Mouse (Mus musculus): ENCODE results near the gene Calcb. TPM values are rescaled to one million over a fixed set of nuclear protein-coding genes. Genes with fewer than 3 reads are reported as not detected.

The Calcb gene
- polyA plus RNA-seq, 1 experiment from 2014 or later: not detected

- Histone ChIP-seq H3K9ac (ENCODE audit: low read depth, low read length) (no peak overlapping the region), H3K4me3 (replicated peaks; ENCODE audit: low read depth, low read length) (no peak overlapping the region), H3K27ac (no peak overlapping the region), H3K4me1 (replicated peaks; ENCODE audit: insufficient read depth, low read length) (no peaks in the 10 kb centered on the region), H3K36me3 (ENCODE audit: insufficient read depth, low read length) (no peaks in the 10 kb centered on the region), H3K27me3 (ENCODE audit: insufficient read depth, low read length) (no peaks in the 10 kb centered on the region), H3K4me2 (ENCODE audit: low read length) (no peak overlapping the region), H3K9me3 (replicated peaks; ENCODE audit: low read length) (no peaks in the 10 kb centered on the region)
- no peak for TF ChIP-seq CTCF (IDR thresholded peaks at IDR 0.05; ENCODE audit: low read depth)
- ATAC-seq (replicated peaks; ENCODE audit: low FRiP score, low read depth): no peak
- peak; percentile 19 for DNase-seq (ENCODE audit: low spot score)
- WGBS: 44% methylated on average over 2 of the region's 2 CpGs
Observed at GRCm38 (mm10) chr7:114762660-114763059, 44.2 kb downstream of the Calcb start.

GRCm38 (mm10) chr7:114765273-114765672 lies 46.8 kb downstream of the Calcb start:
- TF ChIP-seq CTCF (IDR thresholded peaks at IDR 0.05; ENCODE audit: low read depth): no peak
- H3K4me1 ChIP-seq (replicated peaks; ENCODE audit: insufficient read depth, low read length): no peaks in the 10 kb centered on the region
- ATAC-seq (replicated peaks; ENCODE audit: low FRiP score, low read depth) (no peak), DNase-seq (ENCODE audit: low spot score) (no peak)
- H3K27me3 ChIP-seq (ENCODE audit: insufficient read depth, low read length): no peaks in the 10 kb centered on the region
- WGBS: 73% methylated on average over 3 of the region's 3 CpGs
- no peaks in the 10 kb centered on the region for H3K36me3 ChIP-seq (ENCODE audit: insufficient read depth, low read length)
- H3K9me3 ChIP-seq (replicated peaks; ENCODE audit: low read length): no peaks in the 10 kb centered on the region
- H3K27ac ChIP-seq: no peak overlapping the region
- no peak overlapping the region for H3K4me2 ChIP-seq (ENCODE audit: low read length)
- H3K4me3 ChIP-seq (replicated peaks; ENCODE audit: low read depth, low read length): no peak overlapping the region
- no peak overlapping the region for H3K9ac ChIP-seq (ENCODE audit: low read depth, low read length)

GRCm38 (mm10) chr7:114766523-114766922 lies 48.1 kb downstream of the Calcb start:
- Histone ChIP-seq H3K9ac (ENCODE audit: low read depth, low read length) (no peak overlapping the region), H3K27me3 (ENCODE audit: insufficient read depth, low read length) (no peaks in the 10 kb centered on the region), H3K27ac (no peak overlapping the region), H3K4me1 (replicated peaks; ENCODE audit: insufficient read depth, low read length) (no peaks in the 10 kb centered on the region), H3K36me3 (ENCODE audit: insufficient read depth, low read length) (no peaks in the 10 kb centered on the region), H3K9me3 (replicated peaks; ENCODE audit: low read length) (no peaks in the 10 kb centered on the region), H3K4me2 (ENCODE audit: low read length) (no peak overlapping the region), H3K4me3 (replicated peaks; ENCODE audit: low read depth, low read length) (no peak overlapping the region)
- no peak for DNase-seq (ENCODE audit: low spot score)
- no peak for ATAC-seq (replicated peaks; ENCODE audit: low FRiP score, low read depth)
- TF ChIP-seq CTCF (IDR thresholded peaks at IDR 0.05; ENCODE audit: low read depth): no peak
- WGBS: 80% methylated on average over 3 of the region's 3 CpGs

GRCm38 (mm10) chr7:114768516-114768915 lies 50.1 kb downstream of the Calcb start:
- no peaks in the 10 kb centered on the region for H3K9me3 ChIP-seq (replicated peaks; ENCODE audit: low read length)
- H3K27me3 ChIP-seq (ENCODE audit: insufficient read depth, low read length): no peaks in the 10 kb centered on the region
- H3K4me3 ChIP-seq (replicated peaks; ENCODE audit: low read depth, low read length): no peak overlapping the region
- H3K4me2 ChIP-seq (ENCODE audit: low read length): no peak overlapping the region
- no peak for DNase-seq (ENCODE audit: low spot score)
- H3K36me3 ChIP-seq (ENCODE audit: insufficient read depth, low read length): no peaks in the 10 kb centered on the region
- H3K27ac ChIP-seq: no peak overlapping the region
- ATAC-seq (replicated peaks; ENCODE audit: low FRiP score, low read depth): no peak
- no peak for TF ChIP-seq CTCF (IDR thresholded peaks at IDR 0.05; ENCODE audit: low read depth)
- WGBS: 87% methylated on average over 5 of the region's 5 CpGs
- no peak overlapping the region for H3K9ac ChIP-seq (ENCODE audit: low read depth, low read length)
- H3K4me1 ChIP-seq (replicated peaks; ENCODE audit: insufficient read depth, low read length): no peaks in the 10 kb centered on the region

- no peak for DNase-seq (ENCODE audit: low spot score)
- Histone ChIP-seq H3K27ac (no peak overlapping the region), H3K4me1 (replicated peaks; ENCODE audit: insufficient read depth, low read length) (no peaks in the 10 kb centered on the region), H3K36me3 (ENCODE audit: insufficient read depth, low read length) (no peaks in the 10 kb centered on the region), H3K4me3 (replicated peaks; ENCODE audit: low read depth, low read length) (no peak overlapping the region), H3K27me3 (ENCODE audit: insufficient read depth, low read length) (no peaks in the 10 kb centered on the region), H3K9ac (ENCODE audit: low read depth, low read length) (no peak overlapping the region), H3K9me3 (replicated peaks; ENCODE audit: low read length) (no peaks in the 10 kb centered on the region), H3K4me2 (ENCODE audit: low read length) (no peak overlapping the region)
- no peak for ATAC-seq (replicated peaks; ENCODE audit: low FRiP score, low read depth)
- 80% methylated on average over 4 of the region's 4 CpGs for WGBS
- no peak for TF ChIP-seq CTCF (IDR thresholded peaks at IDR 0.05; ENCODE audit: low read depth)
Observed at GRCm38 (mm10) chr7:114769041-114769440, 50.6 kb downstream of the Calcb start.

GRCm38 (mm10) chr7:114770586-114770985 lies 52.1 kb downstream of the Calcb start:
- Histone ChIP-seq H3K4me2 (ENCODE audit: low read length) (no peak overlapping the region), H3K36me3 (ENCODE audit: insufficient read depth, low read length) (no peaks in the 10 kb centered on the region), H3K9me3 (replicated peaks; ENCODE audit: low read length) (no peaks in the 10 kb centered on the region), H3K4me3 (replicated peaks; ENCODE audit: low read depth, low read length) (no peak overlapping the region), H3K27ac (no peak overlapping the region), H3K9ac (ENCODE audit: low read depth, low read length) (no peak overlapping the region), H3K27me3 (ENCODE audit: insufficient read depth, low read length) (no peaks in the 10 kb centered on the region), H3K4me1 (replicated peaks; ENCODE audit: insufficient read depth, low read length) (no peaks in the 10 kb centered on the region)
- ATAC-seq (replicated peaks; ENCODE audit: low FRiP score, low read depth) (no peak), DNase-seq (ENCODE audit: low spot score) (no peak)
- TF ChIP-seq CTCF (IDR thresholded peaks at IDR 0.05; ENCODE audit: low read depth): no peak
- WGBS: 89% methylated on average over 3 of the region's 3 CpGs

- 74% methylated on average over 7 of the region's 7 CpGs for WGBS
- no peak overlapping the region for H3K4me2 ChIP-seq (ENCODE audit: low read length)
- no peak overlapping the region for H3K9ac ChIP-seq (ENCODE audit: low read depth, low read length)
- DNase-seq (ENCODE audit: low spot score) (no peak), ATAC-seq (replicated peaks; ENCODE audit: low FRiP score, low read depth) (no peak)
- H3K36me3 ChIP-seq (ENCODE audit: insufficient read depth, low read length): no peaks in the 10 kb centered on the region
- no peak overlapping the region for H3K27ac ChIP-seq
- H3K4me3 ChIP-seq (replicated peaks; ENCODE audit: low read depth, low read length): no peak overlapping the region
- no peaks in the 10 kb centered on the region for H3K4me1 ChIP-seq (replicated peaks; ENCODE audit: insufficient read depth, low read length)
- no peaks in the 10 kb centered on the region for H3K9me3 ChIP-seq (replicated peaks; ENCODE audit: low read length)
- H3K27me3 ChIP-seq (ENCODE audit: insufficient read depth, low read length): no peaks in the 10 kb centered on the region
- no peak for TF ChIP-seq CTCF (IDR thresholded peaks at IDR 0.05; ENCODE audit: low read depth)
Observed at GRCm38 (mm10) chr7:114771801-114772200, 53.4 kb downstream of the Calcb start.

Other genes with a start within 250 kb of the Calcb start
- gene Cyp2r1, start 155.7 kb upstream of the Calcb start, polyA plus RNA-seq (2015; fragmentation: Nextera tagmentation; extraction: Ambion mirVana): 1.7 and 2.5 TPM in 2 replicates
- 1.7 and 2.4 TPM in 2 replicates for gene Calca, start 82.3 kb upstream of the Calcb start, polyA plus RNA-seq (2015; fragmentation: Nextera tagmentation; extraction: Ambion mirVana)
- 3.5 and 4.2 TPM in 2 replicates for gene Insc, start 25.1 kb downstream of the Calcb start, polyA plus RNA-seq (2015; fragmentation: Nextera tagmentation; extraction: Ambion mirVana)

Data from kidney, postnatal 0 days (tissue).